In the genomic region with DNA sequence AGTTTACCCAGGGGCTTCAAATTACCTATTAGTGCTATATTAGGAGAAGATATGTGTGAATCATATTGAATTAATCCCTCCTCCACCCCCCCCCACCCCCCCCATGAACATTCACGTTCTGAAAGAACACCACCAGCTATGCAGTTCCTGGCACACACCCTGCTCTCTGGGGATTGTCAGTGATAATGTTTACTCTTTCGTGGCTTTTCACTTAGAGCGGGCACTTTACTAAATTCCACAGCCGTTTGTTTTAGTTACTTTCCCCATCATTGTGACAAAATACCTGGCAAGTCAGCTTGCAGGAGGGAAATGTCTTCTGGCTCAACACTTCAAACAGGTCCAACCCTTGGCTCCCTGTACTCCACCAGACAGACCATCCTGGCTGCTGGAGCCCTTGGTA, we compare ENCODE assay signal across 13 mouse cellular contexts.
"Had no signal": no experiment of that assay in that cellular context is flagged by ENCODE, and none has a peak within 500 bp of the region (broad histone marks: within the 10 kb centered on the region; RNA-seq: fewer than 3 reads in every experiment).

No protein-coding gene starts in this region.

- H3K27ac ChIP-seq: kidney, postnatal 0 days; layer of hippocampus, adult 2 months; limb, embryonic 13.5 days; liver, embryonic 14.5 days; midbrain, embryonic 10.5 days; neural tube, embryonic 12.5 days had no signal

- H3K9ac ChIP-seq: limb, embryonic 13.5 days; liver, embryonic 14.5 days; neural tube, embryonic 12.5 days had no signal

- H3K9me3 ChIP-seq: limb, embryonic 13.5 days; midbrain, embryonic 10.5 days; neural tube, embryonic 12.5 days had no signal

- H3K27me3 ChIP-seq: limb, embryonic 13.5 days; neural tube, embryonic 12.5 days had no signal

- H3K4me2 ChIP-seq: limb, embryonic 13.5 days; neural tube, embryonic 12.5 days had no signal

- H3K4me1 ChIP-seq: neural tube, embryonic 12.5 days had no signal

- DNase-seq: kidney, adult 11 months; kidney, adult 9 months; kidney, postnatal 36 days; left cerebral cortex, postnatal 4 days; midbrain, embryonic 14.5 days; thymus, adult 2 months; thymus, postnatal 25 days had no signal

- H3K36me3 ChIP-seq: limb, embryonic 13.5 days; midbrain, embryonic 10.5 days; neural tube, embryonic 12.5 days had no signal

- H3K4me3 ChIP-seq: layer of hippocampus, adult 2 months; limb, embryonic 13.5 days; midbrain, embryonic 10.5 days; neural tube, embryonic 12.5 days had no signal
